Mouse (Mus musculus) CH12F3 (cell line): ENCODE results near the gene Dll4.

Experiments
- in situ Hi-C: fragments of 300-500 bp; cut with MboI; formaldehyde crosslinking; loops from 2 replicates; pipeline ENCODE4 v1.14.3; 2020; ENCODE audit warnings: low sequenced_read_pairs

The Dll4 gene

DNA sequence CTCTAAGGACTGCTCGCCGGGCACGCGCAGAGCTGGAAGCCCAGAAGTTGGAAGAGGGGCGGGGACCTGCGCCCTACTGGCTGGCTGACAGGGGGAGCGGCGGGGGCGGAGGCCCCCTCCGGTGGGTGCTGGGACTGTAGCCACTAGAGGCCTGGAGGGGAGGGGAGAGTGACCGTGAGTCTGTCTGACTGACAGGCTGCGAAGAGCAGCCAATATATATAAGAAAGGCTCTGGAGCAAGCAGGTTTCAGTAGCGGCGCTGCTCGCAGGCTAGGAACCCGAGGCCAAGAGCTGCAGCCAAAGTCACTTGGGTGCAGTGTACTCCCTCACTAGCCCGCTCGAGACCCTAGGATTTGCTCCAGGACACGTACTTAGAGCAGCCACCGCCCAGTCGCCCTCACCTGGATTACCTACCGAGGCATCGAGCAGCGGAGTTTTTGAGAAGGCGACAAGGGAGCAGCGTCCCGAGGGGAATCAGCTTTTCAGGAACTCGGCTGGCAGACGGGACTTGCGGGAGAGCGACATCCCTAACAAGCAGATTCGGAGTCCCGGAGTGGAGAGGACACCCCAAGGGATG is at the start of gene Dll4:
Dll4 (plus strand) TSS at position 217 of the 576 bp plus-strand sequence.
- in situ Hi-C loops = no loop called here

DNA sequence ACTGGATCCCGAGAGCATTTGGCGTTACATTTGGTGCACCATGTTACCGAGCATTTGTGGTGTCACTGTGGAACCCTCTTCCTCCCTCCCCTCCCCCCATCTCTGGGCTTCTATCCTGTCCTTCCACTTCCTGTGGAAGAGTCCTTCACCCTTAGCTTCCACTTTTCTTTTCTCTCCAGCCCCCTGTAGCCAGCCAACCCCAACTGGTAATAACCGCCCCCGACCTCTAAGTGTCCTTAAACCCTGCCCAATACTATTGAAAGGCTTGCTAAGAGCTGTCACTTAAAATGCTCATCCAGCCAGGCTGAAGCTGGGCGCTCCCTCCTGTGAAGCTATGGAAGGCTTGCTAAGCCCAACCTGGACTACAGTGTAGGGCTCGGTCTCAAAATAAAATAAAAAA is 48.7 kb upstream of the Dll4 start:
- in situ Hi-C loops = no loop called here

DNA sequence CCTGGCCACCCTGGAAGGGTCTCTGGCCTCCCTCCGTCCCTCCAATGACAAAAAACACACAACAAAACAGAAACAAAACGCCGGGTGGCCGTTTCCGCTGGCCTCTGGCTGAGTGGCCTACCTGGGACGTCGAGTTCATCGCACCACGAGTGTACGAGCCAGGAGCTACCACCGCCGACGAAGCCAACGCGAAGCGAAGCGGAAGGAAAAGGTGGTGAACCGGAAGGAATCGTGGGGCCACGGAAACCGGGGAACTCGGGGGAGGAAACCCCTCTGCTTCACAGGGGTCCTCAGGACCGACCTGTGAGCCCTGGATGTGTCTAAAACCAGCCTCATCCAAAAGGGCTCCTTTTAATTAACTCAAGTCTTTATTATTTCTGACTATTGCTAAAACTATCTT is 47.8 kb upstream of the Dll4 start:
- in situ Hi-C loops = no loop called here

DNA sequence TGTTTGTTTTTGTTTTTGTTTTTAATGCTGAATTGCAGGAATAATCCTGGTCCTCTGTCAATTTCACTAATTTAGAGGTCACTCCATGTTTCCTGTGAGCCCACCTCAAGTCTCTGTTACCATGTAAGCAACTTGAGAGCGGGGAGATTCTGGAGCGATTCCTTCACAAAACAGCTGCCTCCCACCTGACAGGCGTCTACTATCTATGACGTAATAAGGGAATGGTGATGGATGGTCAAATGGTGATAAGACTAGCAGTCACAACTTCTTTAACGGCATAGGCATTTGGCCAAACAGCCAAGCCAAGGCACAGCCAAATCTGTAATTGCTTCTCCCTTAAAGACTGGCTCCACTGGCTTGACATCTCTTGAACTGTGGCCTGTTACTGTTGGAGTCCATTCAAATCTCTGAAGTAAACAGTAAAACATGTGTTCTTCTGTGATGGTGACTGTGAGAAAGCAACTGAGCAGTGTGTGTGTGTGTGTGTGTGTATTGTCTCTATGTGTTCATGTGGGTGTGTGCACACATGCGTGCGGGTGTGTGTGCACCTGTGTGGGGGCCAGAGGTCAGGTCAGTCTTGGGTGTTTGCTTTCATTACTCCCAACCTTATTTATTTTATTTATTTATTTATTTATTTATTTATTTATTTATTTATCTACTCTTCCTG is 43.6 kb upstream of the Dll4 start:
- in situ Hi-C loops = no loop called here

DNA sequence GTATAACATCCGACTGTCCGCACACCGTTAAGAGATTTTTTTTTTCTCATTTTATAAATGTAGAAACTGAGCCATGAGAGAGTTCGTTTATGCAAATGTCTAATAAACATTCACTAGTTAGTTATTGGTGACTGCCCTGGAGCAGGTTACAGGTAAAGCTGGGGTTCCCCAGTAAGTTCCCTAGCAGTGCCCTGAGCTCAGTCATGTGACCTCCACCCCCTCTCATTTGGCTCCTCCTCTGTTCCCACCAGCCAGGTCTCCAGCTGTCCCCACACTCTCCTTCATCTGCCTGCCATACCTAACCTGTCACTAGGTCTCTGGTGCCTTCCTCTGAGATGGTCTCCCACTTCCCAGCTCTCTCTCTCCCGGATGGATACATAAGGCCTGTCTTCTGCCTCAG is 38.2 kb upstream of the Dll4 start:
- in situ Hi-C loops = no loop called here

DNA sequence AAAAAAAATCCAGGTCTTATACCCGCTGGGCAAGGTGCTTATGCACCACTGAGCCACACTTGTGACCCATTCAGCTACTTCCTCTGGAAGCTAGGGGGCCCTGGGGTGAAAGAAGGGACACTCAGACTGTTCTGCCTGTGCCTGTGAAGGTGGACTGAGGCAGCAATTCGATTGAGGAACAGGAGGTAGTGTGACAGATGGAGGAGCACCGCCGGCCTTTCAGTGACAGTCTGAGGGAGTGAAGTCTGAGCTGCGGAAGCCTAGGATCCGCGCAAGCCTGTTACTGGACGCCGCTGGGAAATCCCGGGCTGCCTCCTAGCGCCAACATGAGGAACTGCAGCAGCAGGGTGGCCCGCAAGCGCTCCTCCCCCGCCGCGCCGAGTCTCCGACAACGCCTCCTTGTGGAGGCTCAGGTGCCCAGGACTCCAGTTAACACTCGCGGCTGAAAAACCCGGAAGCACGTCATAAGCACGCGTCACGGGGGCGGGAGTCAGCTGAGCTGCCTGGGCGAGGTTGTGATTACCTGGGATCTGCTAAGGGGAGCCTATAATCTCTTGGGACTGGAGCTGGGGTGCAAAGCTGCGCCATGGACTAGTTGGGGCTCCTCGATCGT is 37.2 kb upstream of the Dll4 start, which contains the start of gene Vps18:
Vps18 (plus strand) TSS at position 471 of the 613 bp plus-strand sequence.
- in situ Hi-C loops = no loop called here

DNA sequence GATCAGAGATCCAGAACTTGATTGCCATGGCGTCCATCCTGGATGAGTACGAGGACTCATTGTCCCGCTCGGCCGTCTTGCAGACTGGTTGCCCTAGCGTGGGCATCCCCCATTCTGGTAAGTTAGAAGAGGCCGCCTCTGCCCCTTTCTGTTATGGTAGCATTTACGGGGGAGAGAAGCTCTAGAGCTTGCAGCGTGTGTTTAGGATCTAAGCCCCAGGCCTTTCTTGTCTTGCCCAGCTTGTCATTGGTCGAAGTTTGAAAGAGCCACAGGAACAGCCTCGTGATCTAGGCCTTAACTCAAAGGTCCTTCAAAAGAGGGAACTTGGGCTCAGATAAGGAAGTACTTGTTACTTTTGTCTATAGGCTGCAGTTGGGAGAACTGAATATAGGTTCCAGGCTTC is 36.6 kb upstream of the Dll4 start:
- in situ Hi-C loops = no loop called here

DNA sequence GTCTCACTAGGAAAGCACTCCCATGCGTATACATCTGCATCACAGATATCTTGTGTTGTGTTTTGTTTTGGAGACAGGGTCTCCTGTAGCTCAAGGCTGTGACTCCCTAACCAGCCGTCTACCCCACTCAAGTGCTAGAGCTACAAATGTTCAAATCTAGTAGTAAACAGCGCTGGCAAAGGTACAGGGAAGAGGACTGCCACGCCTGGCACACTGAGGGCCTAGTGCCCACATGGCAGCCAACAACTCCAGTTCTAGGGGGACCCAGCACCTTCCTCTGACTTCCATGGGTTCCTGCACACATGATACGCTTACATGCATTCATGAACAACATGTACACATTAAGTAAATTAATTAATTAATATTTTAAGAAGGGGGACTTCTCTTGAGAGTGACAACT is 33.3 kb upstream of the Dll4 start:
- in situ Hi-C loops = loop anchor here (10.0 kb wide), 1 partner anchor 123 kb away; no protein-coding TSS in a partner anchor

DNA sequence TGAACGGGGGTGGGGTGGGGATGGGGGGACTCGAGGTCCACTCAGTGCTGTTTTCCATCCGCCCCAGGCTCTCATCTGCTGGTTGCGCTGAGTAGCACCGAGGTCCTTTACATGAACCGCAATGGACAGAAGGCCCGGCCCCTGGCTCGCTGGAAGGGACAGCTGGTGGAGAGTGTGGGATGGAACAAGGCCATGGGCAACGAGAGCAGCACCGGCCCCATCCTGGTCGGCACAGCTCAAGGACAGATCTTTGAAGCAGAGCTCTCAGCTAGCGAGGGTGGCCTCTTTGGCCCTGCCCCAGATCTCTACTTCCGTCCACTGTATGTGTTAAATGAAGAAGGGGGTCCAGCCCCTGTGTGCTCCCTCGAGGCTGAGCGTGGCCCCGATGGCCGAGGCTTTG is 32.7 kb upstream of the Dll4 start:
- in situ Hi-C loops = loop anchor here (10.0 kb wide), 1 partner anchor 122 kb away; no protein-coding TSS in a partner anchor

DNA sequence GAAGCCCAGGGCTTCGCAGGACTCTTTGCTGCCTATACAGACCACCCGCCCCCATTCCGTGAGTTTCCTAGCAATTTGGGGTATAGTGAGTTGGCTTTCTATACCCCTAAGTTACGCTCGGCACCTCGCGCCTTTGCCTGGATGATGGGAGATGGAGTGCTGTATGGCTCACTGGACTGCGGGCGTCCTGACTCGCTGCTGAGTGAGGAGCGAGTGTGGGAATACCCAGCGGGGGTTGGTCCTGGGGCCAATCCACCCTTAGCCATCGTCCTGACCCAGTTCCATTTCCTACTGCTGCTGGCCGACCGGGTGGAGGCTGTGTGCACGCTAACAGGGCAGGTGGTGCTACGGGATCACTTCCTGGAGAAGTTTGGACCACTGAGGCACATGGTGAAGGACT is 32.3 kb upstream of the Dll4 start:
- in situ Hi-C loops = loop anchor here (10.0 kb wide), 1 partner anchor 121 kb away; no protein-coding TSS in a partner anchor

DNA sequence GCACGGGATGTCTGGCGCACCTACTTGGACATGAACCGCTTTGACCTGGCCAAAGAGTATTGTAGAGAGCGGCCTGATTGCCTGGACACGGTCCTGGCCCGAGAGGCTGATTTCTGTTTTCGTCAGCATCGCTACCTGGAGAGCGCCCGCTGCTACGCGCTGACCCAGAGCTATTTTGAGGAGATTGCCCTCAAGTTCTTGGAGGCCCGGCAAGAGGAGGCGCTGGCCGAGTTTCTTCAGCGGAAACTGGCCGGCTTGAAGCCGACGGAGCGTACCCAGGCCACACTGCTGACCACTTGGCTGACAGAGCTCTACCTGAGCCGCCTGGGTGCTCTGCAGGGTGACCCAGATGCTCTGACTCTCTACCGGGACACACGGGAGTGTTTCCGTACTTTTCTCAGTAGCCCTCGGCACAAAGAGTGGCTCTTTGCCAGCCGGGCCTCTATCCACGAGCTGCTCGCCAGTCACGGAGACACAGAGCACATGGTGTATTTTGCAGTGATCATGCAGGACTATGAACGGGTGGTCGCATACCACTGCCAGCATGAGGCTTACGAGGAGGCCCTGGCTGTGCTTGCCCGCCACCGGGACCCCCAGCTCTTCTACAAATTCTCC is 31.7 kb upstream of the Dll4 start:
- in situ Hi-C loops = loop anchor here (10.0 kb wide), 1 partner anchor 121 kb away; no protein-coding TSS in a partner anchor

DNA sequence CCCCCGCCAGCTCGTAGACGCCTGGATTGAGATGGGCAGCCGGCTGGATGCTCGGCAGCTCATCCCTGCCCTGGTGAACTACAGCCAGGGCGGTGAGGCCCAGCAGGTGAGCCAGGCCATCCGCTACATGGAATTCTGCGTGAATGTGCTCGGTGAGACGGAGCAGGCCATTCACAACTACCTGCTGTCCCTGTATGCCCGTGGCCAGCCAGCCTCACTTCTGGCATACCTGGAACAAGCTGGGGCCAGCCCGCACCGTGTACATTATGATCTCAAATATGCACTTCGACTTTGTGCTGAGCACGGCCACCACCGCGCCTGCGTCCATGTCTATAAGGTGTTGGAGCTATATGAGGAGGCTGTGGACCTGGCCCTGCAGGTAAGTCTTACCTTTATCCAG is 31.2 kb upstream of the Dll4 start:
- in situ Hi-C loops = loop anchor here (10.0 kb wide), 1 partner anchor 120 kb away; no protein-coding TSS in a partner anchor

DNA sequence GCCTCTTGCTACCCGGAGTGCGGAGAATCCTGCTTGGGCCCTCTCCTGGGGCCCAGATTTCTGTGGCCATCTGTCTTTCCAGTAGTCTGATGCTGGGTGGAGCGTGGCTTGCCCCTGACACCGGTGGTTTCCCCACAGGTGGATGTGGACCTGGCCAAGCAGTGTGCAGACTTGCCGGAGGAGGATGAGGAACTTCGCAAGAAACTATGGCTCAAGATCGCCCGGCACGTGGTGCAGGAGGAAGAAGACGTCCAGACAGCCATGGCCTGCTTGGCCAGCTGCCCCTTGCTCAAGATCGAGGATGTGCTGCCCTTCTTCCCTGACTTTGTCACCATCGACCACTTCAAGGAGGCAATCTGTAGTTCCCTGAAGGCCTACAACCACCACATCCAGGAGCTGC is 28.8 kb upstream of the Dll4 start:
- in situ Hi-C loops = loop anchor here (10.0 kb wide), 1 partner anchor 118 kb away; no protein-coding TSS in a partner anchor

DNA sequence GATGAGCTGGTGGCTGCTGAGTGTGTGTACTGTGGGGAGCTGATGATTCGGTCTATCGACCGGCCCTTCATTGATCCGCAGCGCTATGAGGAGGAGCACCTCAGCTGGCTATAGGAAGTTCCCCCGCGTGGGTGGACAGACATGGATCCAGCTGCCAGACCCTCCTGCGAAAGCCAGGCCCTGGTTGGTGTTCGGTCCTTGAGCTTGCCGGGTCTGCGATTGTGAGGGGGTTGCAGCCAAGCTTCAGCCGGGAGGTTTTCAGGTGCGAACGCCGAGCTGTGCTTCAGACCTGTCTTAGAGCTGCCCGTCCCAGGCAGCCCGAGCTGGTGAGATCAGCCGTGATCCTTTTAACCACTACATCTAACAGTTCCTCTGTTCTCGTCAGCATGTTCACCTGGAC is 28.1 kb upstream of the Dll4 start:
- in situ Hi-C loops = loop anchor here (10.0 kb wide), 1 partner anchor 117 kb away; no protein-coding TSS in a partner anchor

DNA sequence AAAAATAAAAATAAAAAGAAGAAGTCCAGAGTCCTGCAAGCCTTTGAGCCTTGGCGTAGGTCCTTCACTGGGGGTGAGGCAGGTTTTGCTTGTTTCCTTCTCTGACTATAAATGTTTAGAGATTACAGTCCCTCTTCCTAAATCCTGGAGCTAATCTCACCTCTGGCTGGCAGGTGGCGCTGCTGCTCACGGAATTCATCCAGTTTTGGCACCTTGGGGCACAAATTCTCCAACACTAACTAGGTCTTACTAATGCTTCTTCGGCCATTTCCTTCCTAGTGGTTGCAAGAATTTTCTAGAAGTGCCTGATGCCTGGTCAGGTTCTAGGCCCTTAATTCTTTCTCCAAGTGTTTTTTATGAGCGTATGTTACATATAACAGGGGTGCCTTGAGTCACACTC is 27.3 kb upstream of the Dll4 start:
- in situ Hi-C loops = loop anchor here (10.0 kb wide), 1 partner anchor 116 kb away; no protein-coding TSS in a partner anchor

DNA sequence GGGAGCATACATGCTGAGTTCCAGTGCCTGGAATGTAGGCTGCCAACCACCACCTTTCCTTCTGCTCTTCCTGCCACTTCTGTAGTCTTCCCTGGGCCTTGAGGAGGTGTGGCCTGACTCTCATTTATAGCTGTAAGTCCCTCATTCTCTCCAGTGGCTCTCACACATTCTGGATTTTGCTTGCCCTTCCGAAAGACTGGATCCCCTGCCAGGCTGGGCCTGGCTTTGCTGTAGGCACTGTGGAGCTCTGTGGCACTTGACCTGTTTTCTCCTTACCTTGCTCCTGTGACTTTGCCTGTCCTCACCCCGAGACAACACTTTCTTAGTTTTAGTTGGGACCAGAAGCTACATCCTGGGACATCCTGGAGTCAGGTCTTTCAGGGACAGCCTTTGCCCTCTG is 26.7 kb upstream of the Dll4 start:
- in situ Hi-C loops = loop anchor here (10.0 kb wide), 1 partner anchor 116 kb away; no protein-coding TSS in a partner anchor

DNA sequence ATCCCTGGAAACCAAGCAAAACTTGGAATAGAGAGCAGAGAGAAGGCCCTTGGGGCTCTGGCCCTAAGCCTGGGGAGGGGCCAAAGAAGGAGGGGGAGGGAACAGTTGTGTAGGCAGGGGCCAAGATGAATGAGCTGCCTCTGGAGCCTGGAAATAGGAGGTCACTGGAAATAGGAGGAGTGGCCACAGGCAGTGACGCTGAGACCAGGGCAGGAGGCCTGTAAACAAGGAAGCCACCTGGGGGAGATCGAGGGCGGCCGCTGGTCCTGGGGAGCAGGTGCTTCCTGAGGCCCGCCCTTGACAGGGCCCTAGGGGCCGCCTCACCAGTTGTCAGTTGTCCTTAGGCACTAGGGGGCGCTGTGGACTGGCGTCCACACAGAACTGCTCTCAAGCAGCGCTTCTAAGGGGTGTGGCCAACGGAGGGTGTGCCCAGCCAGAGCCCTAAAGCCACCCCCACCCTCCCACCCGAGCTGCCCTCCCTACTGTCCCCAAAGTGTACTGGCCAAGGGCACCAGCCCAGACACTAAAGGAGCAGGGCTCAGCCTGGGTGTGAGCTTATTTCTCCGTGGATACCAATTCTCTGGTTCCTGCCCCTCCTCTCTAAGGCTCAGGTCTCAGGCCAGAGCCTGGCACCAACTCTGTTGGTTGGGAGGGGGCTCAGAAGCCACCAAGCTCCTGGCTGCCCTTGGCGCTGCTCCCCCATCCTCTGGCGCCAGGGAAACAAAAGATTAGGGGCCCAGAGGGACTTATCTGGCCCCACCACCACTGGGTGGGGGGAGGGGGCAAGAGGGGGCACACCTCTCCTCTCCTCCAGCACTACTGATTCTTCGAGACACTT is 25.4 kb upstream of the Dll4 start:
- in situ Hi-C loops = loop anchor here (10.0 kb wide), 1 partner anchor 115 kb away; no protein-coding TSS in a partner anchor

DNA sequence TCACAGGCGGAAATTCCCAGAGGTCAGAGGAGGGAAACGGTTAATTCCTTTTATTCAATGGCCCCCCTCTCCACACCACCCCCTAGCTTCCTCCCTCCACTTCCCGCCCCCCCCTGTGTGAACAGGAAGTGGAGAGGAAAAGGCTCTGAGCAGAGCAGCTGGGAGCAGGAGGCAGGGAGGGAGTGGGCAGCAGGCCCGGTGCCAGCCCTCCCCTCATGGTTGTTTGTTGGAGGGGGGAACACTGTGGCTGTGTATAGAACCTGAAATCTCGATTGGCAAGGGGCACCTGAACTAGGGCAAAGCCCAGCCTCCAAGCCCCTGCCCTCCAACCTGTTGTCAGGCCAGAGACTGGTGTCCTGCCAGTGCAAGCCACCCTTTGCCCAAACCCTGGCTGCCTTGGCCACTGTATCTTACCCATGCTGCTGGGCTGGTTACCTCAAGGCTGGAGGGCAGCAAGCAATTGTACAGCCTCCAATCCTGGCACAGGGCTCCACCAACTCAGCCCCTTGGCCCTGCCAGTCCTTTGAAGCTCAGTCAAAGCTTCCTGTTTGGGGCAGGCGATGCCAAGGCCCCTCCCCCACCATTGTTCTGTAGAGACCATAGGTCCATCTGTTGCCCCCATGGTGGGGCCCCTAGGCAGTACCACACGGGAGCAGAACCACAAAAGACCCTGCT is 24.6 kb upstream of the Dll4 start:
- in situ Hi-C loops = no loop called here

DNA sequence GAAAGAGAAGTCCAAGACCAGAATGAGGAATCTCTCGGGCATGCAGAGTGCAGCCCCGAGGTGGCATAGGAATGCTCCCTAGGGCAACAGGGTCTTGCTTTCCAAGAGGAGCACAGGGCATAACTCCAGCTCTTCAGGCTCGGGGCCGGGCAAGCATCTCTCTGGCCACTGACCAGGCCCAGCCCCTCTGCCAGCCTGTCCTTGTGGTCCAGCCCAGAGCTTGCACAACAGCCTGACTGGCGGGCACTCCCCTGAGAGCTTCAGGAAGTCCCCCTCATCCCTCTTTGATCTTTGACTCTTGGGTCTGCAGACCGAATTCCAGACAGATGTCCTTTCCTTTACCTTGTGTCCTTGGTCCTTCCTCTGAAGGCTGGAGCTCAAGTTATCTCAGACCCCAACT is 22.7 kb upstream of the Dll4 start:
- in situ Hi-C loops = no loop called here

DNA sequence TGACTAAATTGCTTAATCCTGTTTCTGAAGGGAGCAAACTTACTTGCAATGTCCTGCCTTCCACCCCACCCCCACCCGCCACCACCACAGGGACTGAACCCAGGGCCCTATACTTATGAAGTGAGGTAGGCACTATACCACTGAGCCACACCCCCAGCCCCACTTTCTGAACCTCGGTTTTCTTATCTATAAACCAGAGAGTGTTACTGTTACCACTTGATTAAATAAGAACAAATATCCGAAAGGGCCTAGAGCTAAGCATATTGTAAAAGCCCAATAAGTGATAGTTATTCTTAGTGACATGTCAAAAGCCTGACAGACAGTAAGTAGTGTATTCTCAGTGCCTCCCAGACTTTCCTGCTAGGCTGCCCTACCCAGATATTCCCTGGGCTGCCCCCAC is 21.2 kb upstream of the Dll4 start:
- in situ Hi-C loops = no loop called here
